Mouse (Mus musculus) kidney, postnatal 10 days (tissue): Measurements from ENCODE around the gene Obox5.
"Not testable (repeated sequence)": the region's sequence is repeated elsewhere in the genome, so short reads cannot be mapped to it uniquely, and the experiment has no call there.

Experiments
- DNase-seq: peaks from one replicate; pipeline ENCODE4 v3.0.0; 2021; ENCODE audit warnings: mixed read lengths

Obox5 gene

DNA sequence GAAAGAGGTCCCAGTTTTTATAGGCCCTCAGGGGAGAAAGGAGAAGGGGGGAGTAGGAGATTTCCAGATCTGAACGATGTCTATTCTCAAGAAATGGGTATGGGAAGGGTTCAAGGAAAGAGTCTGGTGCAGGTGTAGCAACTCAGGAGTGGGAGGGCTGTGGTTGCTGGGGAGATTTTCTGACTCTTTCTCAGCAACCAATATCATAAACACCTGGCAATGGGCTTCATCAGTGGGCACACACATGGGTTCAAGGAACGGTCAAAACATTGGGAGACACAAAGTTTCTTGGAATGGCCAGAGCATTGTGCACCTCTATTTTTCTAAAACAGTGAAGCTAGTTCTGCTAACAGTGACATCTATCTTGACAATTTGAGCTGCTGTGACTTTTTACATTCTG lies at the start of gene Obox5:
TSS of gene Obox5 (plus strand) at position 301 of the 400 bp plus-strand sequence.
- not testable (repeated sequence) for DNase-seq

- DNase-seq = not testable (repeated sequence)
Observed at GRCm38 (mm10) chr7:15749296-15749695, 635 bp upstream of the Obox5 start.
